Mouse (Mus musculus): Measurements from ENCODE around the gene Mrpl58.
"Not testable (repeated sequence)": the region's sequence is repeated elsewhere in the genome, so short reads cannot be mapped to it uniquely, and the experiment has no call there.

Gene Mrpl58

DNA sequence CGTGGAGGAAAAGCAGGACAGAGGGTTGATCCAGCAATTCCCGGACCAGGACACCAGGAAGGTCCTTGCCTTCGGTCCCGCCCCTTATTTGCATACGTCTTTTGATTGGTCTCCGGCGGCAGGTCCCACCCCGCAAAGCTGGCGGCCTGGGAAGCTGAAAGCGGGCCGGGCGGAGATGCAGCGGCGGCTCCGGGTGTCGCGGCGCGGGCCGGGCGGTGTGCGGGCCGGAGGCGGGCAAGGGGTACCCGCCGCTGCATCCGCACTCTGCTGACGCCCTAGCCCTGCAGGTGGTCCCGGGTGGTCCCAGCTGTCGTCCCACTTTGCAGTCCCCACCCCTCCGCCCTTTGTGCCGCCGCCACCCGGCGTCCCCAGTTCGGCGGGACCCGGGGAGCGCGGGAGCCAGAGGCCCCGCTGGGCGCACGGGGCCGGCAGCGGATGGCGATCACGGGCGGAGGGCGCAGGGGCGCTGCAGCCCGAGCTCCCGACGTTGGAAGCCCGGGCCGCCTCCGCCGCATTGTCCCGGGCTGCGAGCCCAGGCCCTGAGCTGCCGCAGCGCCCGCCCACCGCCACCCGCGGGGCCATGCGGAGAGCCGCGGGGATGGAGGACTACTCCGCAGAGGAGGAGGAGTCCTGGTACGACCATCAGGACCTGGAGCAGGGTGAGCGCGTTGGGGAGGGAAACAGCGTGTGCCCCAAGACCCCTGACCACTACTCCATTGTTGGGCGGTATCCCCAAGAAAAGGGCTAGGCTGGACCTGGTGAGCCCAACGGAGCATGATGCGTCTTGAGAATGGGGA is 21.6 kb upstream of the Mrpl58 start, which contains the start of gene Cdr2l:
Cdr2l (plus strand) TSS at position 174 of the 797 bp plus-strand sequence.
- DNase-seq (ENCODE audit: extremely low read depth, low read depth, low spot score): no peak

DNA sequence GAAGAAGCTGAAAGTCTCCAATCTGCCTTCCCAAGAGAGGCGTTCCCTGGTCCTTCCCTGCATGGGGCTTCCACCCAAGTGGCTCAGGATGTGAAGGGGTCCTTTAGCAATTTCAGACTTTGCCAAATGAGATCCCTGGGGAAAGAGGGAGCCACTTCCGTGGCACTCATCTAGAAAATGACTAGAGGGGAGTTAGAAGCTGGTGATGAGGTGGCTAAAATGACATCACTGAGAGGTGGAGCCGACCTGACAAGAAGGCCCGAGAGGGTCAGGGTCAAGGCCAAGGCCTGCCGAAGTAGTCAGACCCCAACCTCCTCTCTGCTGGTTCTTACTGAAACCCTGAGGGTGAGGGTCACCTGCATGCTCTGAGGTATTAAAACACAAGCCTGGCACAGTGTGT is 20.7 kb upstream of the Mrpl58 start:
- no peak for DNase-seq (ENCODE audit: extremely low read depth, low read depth, low spot score)

DNA sequence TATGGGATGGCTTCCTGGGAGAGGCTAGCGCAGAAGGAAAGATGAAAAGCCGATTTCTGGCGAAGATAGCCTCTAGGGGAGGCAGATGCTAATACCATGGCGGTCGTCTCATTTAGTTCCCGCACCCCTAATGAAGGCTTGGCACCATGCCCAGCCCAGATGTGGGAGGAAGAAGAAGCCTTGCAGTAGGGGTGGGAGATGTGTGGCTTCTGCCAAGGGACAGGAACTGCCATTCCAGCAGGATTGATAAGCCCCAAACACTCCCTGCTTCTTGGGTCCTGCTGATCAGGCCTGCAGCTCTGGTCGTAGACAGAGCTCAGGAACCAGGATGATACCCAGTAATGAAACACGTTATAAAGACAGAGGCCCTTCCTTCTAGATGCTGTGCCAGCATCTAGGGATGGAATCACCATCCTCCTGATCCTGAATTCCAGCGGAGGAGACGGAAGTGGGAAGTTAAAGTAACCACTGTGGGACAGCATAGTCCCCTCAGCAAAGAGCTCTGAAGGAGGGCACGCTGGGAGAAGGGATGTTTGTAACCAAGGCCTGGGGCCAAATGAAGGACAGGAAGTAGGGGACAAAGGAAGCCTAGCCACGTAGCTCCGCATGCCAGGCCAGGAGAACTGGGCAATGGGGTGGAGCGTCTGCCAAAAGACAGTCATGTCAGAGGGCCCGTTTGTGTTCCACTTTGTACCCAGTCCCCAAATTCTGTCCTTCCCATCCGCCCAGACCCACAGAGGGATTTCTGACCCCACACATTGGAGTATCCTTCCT is 19.7 kb upstream of the Mrpl58 start:
- no peak for DNase-seq (ENCODE audit: extremely low read depth, low read depth, low spot score)

DNA sequence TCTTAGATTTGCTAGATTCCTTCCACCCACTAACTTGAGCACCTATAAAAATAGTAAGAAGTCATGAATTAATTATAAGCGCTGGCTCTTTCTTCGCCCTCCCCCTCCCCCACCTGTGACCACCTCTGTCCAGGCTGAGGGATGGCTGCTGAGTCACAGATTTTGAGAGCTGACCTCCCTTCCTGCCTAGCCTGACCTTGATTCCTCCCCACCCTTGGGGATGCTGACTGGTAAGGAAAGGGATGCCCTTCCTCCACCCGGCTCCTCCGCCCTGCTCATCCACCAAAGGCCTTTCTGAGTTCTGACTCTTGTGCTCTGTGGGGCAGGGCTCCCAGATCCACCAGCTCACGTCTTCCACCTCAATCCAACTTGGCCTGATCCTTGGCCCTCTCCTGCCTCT is 19.0 kb upstream of the Mrpl58 start:
- DNase-seq (ENCODE audit: extremely low read depth, low read depth, low spot score): no peak

DNA sequence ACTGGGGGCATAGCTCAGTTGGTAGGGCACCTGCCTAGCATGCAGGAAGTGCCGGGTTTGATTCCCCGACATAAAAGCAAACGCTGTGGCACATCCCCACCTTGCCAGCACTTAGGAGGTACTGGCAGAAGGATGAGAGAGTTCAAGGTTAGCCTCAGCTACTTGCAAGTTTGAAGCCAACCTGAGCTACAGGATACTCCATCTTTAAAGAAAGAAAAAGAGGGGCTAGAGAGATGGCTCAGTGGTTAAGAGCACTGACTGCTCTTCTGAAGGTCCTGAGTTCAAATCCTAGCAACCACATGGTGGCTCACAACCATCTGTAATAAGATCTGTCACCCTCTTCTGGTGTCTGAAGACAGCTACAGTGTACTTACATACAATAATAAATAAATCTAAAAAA is 16.7 kb upstream of the Mrpl58 start:
- not testable (repeated sequence) for DNase-seq (ENCODE audit: extremely low read depth, low read depth, low spot score)

DNA sequence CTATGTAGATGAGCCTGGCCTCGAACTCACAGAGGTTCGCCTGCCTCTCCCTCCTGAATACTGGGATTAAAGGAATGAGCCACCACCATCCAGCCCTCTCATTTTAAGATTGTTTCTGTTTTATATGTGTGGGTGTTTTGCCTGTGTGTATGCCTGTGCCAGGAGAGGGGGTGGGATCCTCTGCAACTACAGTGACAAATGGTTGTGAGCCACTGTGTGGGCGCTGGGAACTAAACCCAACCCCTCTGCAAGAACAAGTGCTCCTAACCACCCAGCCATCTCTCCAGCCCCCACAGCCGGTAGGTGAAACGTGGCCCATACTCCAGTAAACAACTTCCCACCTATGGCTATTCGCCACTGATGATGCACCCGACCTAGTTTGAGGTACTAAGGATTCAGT is 12.2 kb upstream of the Mrpl58 start:
- no peak for DNase-seq (ENCODE audit: extremely low read depth, low read depth, low spot score)

DNA sequence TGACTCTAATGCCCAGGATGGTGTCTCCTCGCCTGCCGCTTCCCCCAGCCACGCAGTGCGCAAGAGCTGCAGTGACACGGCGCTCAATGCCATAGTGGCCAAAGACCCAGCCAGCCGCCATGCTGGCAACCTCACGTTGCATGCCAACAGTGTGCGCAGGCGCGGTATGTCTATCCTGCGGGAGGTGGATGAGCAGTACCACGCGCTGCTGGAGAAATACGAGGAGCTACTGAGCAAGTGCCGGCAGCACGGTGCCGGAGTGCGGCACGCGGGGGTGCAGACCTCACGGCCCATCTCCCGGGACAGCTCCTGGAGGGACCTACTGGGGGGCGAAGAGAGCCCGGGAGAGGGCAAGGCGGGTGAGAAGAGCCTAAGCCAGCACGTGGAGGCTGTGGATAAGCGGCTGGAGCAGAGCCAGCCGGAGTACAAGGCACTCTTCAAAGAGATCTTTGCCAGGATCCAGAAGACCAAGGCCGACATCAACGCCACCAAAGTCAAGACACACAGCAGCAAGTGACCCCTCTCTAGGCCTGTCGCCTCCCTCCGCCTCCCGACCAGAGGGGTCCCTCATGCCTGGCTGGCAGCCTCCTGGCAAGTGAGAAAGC is 9.7 kb upstream of the Mrpl58 start:
- DNase-seq (ENCODE audit: extremely low read depth, low read depth, low spot score): no peak

DNA sequence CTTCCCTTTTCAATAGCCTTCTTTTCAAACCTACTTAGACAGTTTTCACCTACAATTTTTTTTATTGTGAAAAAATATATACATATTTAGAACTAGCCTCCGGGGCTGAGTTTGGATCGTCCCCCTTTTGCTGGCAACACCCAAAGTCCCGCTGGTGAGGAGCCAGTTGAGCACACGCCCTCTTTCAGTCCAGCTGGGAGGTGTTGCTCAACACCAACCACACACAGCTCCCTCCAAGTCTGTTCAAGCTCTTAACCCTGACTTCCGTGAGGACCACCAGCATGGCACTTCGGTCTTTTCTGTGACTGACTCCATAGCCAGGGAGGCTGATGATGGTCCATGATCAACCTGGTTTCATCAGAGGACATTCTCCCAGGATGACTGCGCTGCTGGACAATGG is 5.5 kb upstream of the Mrpl58 start:
- no peak for DNase-seq (ENCODE audit: extremely low read depth, low read depth, low spot score)

DNA sequence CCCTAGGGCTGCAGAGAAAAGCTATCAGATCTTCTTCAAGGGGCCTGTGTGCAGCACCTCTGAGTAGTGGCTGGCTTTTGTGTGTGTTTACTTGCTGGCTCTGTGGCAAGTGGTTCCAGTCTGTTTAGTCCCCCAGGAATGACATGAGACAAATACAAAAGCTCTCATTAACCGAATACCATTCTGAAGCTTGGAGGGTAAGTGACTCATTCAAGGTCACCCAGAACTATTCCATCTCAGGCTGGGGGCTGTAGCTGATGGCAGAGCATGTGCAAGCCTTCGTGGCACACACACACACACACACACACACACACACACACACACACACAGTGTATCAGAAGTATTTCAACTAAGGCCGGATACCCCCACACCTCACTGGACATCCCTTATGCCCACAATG is 3.4 kb upstream of the Mrpl58 start:
- DNase-seq (ENCODE audit: extremely low read depth, low read depth, low spot score): no peak

DNA sequence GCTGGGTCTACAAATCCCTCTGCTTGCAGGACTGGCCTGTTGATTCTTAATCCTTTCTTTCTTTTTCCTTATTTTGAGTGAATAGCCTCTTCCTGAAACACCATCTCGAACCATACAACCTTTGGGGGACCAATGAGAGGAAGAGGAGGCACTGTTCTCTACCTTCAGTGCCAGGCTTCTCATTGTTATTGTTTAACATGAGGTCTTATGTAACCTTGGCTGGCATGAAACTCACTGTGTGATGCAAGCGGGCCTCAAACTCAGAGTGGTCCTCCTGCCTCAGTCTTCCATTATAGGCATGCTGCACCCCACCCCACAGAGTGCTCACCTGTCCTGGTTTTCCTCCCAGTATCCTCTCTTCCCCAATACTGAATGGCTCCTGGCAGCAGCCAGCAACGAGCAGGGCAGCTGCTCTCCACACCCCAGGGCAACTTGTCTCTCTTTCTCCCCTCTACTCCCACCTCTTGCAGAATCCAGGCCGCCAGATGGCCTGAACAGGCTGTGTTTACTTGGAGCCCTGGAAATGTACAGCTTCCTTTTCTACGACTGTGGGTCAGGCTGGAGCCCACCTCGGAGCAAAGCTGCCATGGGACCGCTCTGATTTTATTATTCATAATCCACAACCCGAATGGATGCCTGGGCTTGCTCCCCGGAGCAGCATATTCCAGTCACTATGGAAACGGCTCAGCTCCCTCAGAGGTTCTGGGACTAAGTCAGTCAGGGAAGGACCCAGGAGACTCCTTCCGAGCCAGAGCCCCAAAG is 2.7 kb upstream of the Mrpl58 start:
- no peak for DNase-seq (ENCODE audit: extremely low read depth, low read depth, low spot score)

DNA sequence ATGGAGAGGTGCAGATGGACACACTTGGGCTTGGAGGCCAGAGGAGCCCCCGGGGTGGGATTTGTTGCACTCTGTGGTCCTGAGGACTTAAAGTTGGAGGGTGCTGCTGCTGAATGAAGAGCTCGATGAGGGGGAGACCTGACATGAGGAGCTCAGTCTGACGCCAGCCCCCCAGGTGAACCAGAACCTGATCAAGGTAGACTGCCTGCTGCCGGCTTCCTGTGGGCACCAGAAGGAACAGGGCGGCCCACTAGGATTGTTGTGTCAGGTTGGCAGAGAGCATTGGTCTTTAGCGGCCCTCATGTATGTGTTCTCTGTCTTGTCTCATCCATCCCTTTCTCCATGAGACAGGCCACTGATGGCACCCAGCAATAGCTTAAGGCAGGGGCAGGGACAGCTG is 2.2 kb downstream of the Mrpl58 start:
- DNase-seq (ENCODE audit: extremely low read depth, low read depth, low spot score): no peak

DNA sequence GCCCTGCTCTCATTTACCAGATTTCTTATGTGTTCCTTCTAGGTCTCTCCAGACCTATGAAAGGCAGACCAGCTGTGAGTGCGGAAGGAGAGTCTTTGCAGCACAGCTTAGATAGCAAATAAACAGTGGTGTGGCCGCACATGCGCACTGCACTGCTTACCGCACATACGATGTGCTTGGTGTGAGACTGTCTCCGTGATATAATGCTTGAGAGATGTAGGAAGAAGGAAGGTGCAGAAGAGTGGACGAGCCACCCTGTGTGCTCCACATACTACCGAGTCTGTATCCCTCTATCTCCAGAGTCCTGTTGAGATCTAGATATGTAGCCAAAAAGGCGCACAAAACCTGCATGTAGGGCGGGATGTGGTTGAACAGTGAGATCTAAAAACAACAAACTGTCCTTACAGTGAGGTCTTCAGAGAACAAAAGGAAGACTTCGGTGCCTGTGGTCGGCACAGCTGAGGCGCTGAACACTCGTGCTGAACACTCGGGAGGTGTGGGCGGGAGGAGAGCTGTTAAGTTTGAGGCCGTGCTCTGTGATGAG is 3.4 kb downstream of the Mrpl58 start:
- no peak for DNase-seq (ENCODE audit: extremely low read depth, low read depth, low spot score)

DNA sequence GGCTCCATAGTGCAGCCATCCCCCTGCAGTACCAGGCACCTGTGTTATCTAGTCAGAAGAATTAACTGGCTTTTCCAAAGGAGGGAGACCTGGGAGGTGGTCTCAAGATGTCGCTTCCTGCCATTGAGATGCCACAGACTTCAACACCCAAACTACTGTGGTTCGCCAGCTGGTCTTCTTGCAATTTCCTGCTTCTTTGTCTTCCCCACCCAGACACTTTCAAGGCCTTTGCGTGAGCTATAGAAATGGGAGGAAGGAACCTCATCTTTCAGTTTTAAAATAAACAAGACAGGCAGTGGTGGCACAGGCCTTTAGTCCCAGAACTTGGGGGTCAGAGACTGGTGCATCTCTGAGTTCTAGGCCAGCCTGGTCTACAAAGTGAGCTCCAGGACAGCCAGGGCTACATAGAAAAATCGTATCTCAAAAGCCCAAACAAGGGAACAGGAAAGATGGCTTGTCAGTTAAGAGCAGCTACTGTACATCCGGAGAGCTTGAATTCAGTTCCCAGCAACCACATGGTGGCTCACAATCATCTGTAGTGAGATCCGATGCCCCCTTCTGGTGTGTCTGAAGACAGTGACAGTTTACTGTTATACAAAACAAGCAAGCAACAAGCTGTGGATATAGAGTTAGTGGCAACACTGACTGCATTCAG is 4.8 kb downstream of the Mrpl58 start:
- DNase-seq (ENCODE audit: extremely low read depth, low read depth, low spot score): no peak

DNA sequence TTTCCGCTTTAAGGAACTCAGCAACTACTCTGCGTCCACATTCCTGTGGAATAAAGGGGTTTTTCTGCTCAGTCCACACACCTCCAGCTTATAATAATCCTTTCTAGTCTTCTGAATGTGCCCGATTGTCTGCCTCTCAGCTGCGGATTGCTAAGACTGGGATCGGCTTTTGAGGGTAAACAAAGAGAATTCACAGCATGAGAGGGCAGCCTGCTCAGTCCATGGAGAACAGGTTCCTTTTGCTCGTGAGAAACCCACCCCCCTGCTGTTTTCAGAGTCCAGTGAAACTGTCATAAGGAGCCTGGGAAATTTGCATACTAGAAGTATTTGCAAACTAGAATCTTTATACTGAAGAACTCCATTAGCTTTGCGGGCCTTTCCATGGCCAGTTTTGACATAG is 6.0 kb downstream of the Mrpl58 start:
- no peak for DNase-seq (ENCODE audit: extremely low read depth, low read depth, low spot score)

DNA sequence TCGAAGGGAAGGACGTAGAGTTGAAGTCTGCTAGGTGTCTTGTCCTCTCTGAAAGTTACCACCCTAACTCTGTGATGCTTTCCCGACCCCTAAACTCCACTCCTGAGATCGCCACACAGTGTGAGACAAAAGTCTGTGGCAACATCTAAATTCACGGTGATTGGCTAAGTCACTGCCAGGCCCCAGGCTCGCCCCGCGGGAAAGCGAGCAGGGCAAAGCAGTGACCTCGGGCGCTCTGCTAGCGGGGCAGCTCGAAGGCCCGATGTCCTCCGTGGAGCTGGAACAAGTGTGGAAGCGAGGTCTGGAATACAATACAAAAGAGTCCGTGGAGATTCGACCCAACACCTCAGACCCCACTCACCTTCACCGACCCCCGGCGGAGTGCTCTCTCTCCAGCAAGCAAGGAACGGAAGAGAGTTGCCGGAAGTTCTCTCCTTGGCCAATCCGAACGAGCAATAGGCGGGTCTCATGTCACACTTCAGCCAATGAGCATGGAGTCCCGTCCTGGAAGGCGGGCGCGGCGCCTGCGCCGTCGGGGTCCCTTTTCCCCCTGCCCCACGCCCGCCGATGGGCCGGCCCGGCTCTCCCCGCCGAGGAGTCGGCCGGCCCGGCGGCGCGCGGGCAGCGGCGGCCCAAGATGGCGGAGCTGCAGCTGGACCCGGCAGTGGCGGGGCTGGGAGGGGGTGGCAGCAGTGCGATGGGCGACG is 16.1 kb downstream of the Mrpl58 start, which contains the start of the genes Atp5h and Kctd2:
Atp5h (minus strand) TSS at position 432 of the 707 bp plus-strand sequence.
Kctd2 (plus strand) TSS at position 598 of the 707 bp plus-strand sequence.
- no peak for DNase-seq (ENCODE audit: extremely low read depth, low read depth, low spot score)

DNA sequence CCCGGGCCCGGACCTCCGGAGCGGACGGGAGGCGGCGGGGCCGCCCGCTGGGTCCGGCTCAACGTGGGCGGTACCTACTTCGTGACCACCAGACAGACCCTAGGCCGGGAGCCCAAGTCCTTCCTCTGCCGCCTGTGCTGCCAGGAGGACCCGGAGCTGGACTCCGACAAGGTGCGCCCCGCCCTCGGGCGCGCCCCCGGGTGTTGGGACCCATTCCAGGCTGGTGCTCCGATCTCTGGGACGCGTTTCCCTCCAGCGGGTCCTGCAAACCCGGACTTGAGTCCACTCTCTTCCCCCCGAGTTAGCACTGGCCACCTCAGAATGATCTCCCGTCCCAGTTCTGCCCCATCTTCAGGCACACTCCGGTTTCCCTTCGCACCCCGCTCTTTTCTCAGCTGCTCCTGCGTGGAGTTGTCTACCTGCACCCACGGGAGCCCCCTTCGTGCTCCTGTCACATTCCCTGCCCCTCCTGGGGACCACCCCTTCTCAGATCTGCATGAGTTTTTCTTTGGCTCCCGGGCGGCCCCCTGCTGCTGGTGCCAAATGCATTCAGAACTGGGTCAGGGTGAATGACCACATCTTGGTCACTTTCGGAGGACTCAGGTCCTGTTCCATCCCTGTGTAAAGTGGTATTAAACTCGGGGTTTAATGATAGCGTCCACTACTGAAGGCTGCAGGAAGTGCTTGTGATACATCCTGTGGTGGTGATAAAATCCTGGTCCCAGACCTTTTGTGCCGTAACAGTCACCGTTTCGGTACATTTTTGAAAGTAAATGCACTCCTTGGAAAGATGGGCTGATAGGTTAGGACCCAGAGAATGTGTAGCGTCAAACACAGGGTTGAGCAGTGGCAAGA is 17.0 kb downstream of the Mrpl58 start:
- DNase-seq (ENCODE audit: extremely low read depth, low read depth, low spot score): no peak

DNA sequence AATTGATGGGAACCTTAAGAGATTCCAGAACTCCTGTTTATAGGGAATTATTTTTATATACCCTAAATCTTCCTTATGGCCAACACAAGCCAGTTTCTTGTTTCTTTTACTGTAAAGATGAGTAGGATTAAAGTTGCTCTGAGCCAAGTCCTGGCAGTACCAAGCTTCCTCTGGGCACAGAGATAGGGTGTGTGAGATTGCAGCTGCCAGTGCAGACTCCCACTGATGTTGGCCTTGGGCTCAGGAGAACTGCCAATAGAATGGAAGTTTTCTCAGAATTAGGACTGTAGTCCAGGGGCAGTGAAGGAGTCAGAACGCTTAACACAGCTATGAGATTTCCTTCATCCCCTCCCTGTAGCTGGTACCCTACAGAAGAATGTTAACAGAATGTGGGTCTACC is 17.8 kb downstream of the Mrpl58 start:
- DNase-seq (ENCODE audit: extremely low read depth, low read depth, low spot score): no peak

DNA sequence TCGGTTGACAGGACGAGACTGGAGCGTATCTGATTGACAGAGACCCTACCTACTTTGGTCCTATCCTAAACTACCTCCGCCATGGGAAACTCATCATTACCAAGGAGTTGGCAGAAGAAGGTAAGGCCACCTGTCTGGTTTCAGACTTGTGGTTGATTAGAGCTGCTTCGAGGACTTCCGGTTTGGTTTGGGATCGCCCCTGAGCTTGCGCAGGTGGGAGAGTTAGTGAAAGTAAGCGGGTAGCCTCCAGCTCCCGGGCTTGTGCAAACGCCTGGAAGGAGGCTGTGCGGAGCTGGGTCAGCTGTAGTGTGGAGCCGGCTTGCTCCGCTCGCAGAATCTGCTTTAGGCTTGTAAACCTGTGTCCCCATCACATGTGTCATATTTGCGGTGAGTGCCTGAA is 18.4 kb downstream of the Mrpl58 start:
- DNase-seq (ENCODE audit: extremely low read depth, low read depth, low spot score): no peak

DNA sequence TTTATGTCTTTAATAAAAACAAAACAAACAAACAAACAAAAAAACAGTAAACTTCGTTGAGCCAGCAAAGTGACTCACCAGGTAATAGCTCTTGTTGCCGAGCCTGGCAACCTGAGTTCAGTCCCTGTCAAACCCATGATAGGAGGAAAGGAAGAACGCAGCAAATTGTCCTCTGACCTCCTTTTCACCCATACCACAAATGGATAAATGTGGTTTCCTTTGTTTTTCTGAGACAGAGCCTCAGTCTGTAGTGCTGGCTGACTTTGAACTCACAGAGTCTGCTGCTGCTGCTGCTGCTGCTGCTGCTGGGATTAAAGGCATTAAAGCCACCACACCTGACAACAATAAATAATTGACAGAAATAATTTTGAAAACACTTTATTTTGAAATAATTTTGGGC is 19.5 kb downstream of the Mrpl58 start:
- DNase-seq (ENCODE audit: extremely low read depth, low read depth, low spot score): no peak
